Mouse (Mus musculus): Measurements from ENCODE around the gene Olfr196.
"Not testable (repeated sequence)": the region's sequence is repeated elsewhere in the genome, so short reads cannot be mapped to it uniquely, and the experiment has no call there.

Olfr196 gene

DNA sequence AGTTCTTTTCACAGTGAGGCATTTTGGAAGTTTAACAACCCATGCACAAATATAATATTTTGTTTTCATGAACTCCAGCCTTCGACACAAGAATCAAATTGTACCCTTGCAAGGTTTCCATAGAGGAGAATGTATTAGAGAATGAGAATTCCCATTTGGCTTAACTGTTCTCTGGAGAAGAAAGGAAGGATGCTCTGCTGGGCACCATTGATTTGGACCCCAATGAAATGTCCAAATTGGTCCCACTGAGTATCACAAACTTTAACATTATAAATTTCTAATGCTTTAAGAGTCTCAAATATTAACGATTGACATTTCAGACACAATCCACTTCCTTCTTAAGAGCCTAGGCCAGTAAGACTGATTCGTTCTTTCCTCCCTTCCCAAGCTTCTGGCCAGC is at the start of gene Olfr196:
Olfr196 (minus strand) TSS at position 101 of the 400 bp plus-strand sequence.
- DNase-seq (ENCODE audit: low read depth, low spot score): no peak

DNA sequence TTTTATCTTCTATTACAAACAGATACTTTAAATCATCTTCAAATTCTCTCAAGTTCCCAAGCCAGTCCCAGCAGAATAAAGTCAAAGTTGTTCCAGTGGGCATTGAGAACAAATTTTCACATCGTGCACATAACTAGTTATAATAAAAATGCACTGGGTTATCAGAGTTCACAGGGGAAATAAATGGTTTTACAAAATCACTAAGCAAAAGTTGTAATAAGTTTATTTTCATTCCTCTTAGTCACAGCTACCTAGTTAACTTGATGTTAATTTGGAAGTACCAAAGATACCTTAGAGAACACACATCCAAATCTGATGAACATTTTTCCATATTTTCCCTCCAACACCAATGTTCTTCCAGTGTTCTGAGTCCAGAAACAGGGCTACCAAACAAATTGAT is 49.4 kb upstream of the Olfr196 start, which contains the start of gene Olfr199:
Olfr199 (minus strand) TSS at position 101 of the 400 bp plus-strand sequence.
- DNase-seq (ENCODE audit: low read depth, low spot score): not testable (repeated sequence)

DNA sequence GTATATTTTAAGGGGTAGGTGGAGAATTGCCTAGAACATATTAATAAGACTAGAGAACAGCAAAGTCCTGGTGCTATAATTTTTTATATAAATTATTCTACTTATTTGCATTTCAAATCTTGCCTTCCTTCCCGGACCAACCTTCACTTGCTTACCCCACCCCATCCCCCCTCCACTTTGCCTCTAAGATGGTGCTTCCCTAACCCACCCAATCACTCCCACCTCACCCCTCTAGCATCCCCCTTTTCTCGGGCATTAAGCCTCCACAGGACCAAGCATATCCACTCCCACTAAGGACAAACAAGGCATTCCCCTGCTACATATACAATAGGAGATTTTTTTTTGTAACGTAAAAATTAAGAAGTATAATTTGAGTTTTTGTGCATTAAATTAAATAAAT is 47.6 kb upstream of the Olfr196 start:
- not testable (repeated sequence) for DNase-seq (ENCODE audit: low read depth, low spot score)

DNA sequence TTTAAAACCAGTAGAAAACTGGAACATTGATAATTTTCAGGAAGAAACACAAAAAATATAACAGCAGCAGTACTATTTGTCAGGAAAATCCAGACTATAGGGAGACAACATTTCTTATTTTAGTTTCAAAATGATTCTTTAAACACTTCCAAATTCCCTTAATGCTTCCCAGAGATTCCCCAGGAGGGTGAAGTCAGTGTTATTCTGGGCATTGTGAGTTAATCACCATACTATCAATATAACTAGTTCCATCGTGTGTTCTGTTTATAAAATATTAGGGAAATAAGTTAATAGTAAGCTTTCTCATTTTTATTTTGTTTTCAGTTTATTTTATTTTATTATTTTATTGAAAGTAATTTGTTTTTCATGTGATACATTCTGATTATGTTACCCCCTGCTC is 33.2 kb upstream of the Olfr196 start, which contains the start of gene Olfr198:
Olfr198 (minus strand) TSS at position 101 of the 400 bp plus-strand sequence.
- DNase-seq (ENCODE audit: low read depth, low spot score): not testable (repeated sequence)

DNA sequence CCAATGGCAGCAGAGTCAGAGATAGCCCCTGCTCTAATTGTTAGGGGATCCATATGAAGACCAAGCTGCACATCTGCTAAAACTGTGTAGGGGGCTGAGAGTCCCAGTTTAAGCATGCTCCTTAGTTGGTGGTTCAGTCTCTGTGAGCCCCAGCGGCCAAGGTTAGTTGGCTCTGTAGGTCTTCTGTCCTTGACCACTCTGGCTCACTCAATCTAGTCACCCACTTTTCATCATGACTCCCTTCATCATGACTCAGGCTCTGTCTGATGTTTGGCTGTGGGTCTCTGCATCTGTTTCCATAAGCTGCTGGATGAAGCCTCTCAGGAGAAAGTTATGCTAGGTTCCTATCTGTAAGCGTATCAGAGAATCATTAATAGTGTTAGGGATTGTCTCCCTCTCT is 18.3 kb downstream of the Olfr196 start:
- no peak for DNase-seq (ENCODE audit: low read depth, low spot score)

DNA sequence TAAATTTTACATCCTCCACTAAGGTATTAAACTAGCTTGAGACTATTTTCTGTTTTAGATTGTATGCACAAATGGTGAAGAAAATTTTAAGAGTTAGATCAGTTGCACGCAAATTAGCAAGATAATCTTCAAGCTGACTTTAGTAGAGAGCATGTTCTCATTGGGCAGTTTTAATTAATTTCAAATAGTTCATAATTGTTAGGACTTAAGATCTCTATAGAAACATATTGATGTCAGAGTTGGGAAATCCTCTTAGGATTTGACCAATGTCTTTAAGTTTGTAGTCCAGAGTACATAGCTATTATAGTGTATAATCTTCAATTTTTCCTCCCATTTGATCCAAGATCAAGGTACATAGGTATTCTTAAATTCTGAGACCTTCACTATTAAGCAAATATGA is 23.5 kb downstream of the Olfr196 start, which contains the start of gene Olfr195:
Olfr195 (plus strand) TSS at position 301 of the 400 bp plus-strand sequence.
- no peak for DNase-seq (ENCODE audit: low read depth, low spot score)

DNA sequence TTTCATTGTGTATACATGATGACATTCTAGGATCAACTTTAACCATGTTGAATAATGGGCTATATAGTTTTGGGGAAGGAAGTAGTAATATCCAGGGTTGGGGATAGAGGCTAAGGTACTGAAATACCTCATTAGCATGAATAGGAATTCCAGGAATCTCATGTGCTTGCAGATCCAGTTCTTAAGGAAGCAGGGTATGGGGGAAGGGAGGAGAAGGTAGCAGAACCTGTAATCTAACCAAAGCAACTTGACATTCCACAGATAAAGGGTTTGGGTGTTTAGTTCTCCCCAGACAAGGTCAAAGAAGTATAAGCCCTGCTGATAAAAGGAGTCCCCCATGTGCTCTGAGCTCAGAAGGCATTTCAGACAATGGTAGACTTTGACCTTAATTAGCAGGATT is 29.1 kb downstream of the Olfr196 start:
- DNase-seq (ENCODE audit: low read depth, low spot score): no peak

DNA sequence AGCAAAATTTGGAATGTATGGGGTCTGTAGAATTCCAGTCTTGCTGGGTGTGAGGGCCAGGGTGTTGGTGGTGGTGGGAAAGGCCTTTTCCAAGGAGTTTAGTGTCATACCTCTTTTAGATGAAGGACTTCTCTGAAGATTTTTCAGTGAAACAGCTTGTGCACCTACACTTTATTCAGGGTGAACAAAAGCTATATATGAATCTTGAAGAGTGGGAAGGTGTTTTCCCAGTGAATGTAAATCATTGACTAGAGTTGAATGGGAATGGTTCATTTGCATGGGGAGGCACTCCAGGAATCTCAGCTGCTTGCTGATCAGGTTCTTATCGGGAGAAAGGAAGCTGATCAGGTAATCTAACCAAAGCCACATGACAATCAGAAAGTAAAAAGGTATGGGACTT is 39.5 kb downstream of the Olfr196 start:
- no peak for DNase-seq (ENCODE audit: low read depth, low spot score)

DNA sequence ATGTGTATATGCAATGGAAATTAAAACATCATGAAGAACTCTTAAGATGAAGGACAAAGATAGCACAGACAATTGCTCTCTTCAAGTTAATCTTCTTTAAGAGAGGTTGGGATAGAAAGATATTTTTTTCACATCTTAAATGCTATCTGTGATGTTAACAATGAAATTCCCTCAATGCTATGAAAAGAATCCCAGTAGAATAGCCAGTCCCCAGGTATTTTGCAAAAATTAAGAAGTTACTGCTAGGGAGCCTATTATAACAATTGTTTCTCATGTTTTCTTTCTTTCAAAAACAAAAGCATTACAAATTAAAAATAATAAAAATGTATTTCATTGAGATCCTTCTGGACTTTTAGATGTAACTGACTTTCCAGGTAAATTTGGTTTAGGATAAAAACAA is 49.3 kb downstream of the Olfr196 start, which contains the start of gene Olfr194:
Olfr194 (minus strand) TSS at position 101 of the 400 bp plus-strand sequence.
- no peak for DNase-seq (ENCODE audit: low read depth, low spot score)

Measured in retina, adult 2 months (tissue).